Mouse (Mus musculus): ENCODE data around the gene Nutf2. TPM values are rescaled to one million over a fixed set of nuclear protein-coding genes. Genes with fewer than 3 reads are reported as not detected.
"Not testable (repeated sequence)": the region's sequence is repeated elsewhere in the genome, so short reads cannot be mapped to it uniquely, and the experiment has no call there.

Gene Nutf2
- total RNA-seq (2022): 10 to 100 TPM; 19.8 to 39.6 (median 23.2) TPM

GRCm38 (mm10) chr8:105860143-105860981 lies at the start of gene Nutf2:
Nutf2 (plus strand) TSS chr8:105860580.
- peak; percentile 78 to 96 for DNase-seq (ENCODE audit: low spot score in 2 of 2)

GRCm38 (mm10) chr8:105811061-105811460 lies 49.3 kb upstream of the Nutf2 start:
- DNase-seq (ENCODE audit: low spot score in 2 of 2): no peak

- DNase-seq (ENCODE audit: low spot score in 2 of 2): no peak
Measured at GRCm38 (mm10) chr8:105811543-105811942, 48.8 kb upstream of the Nutf2 start.

GRCm38 (mm10) chr8:105812511-105812910 lies 47.9 kb upstream of the Nutf2 start:
- DNase-seq (ENCODE audit: low spot score in 2 of 2): no peak

GRCm38 (mm10) chr8:105813241-105813640 lies 47.1 kb upstream of the Nutf2 start:
- DNase-seq (ENCODE audit: low spot score in 2 of 2): no peak

GRCm38 (mm10) chr8:105819659-105820058 lies 40.7 kb upstream of the Nutf2 start:
- DNase-seq (ENCODE audit: low spot score in 2 of 2): no peak

GRCm38 (mm10) chr8:105820925-105821324 lies 39.5 kb upstream of the Nutf2 start:
- DNase-seq (ENCODE audit: low spot score in 2 of 2): no peak

GRCm38 (mm10) chr8:105825506-105825905 lies 34.9 kb upstream of the Nutf2 start:
- no peak for DNase-seq (ENCODE audit: low spot score in 2 of 2)

- no peak for DNase-seq (ENCODE audit: low spot score in 2 of 2)
Measured at GRCm38 (mm10) chr8:105826379-105826778, 34.0 kb upstream of the Nutf2 start.

GRCm38 (mm10) chr8:105826861-105827848 lies 33.2 kb upstream of the Nutf2 start, which contains the start of the genes Ranbp10 and Tsnaxip1:
Ranbp10 (minus strand) TSS chr8:105827350.
Tsnaxip1 (plus strand) TSS chr8:105827731.
- DNase-seq (ENCODE audit: low spot score in 2 of 2): peak; percentile 92 to 99

GRCm38 (mm10) chr8:105833740-105834139 lies 26.6 kb upstream of the Nutf2 start:
- not testable (repeated sequence) for DNase-seq (ENCODE audit: low spot score in 2 of 2)

GRCm38 (mm10) chr8:105835318-105835717 lies 25.1 kb upstream of the Nutf2 start:
- DNase-seq (ENCODE audit: low spot score in 2 of 2): peak in 1 of 2 experiments; percentile 50

- DNase-seq (ENCODE audit: low spot score in 2 of 2): no peak
Measured at GRCm38 (mm10) chr8:105836991-105837390, 23.4 kb upstream of the Nutf2 start.

- DNase-seq (ENCODE audit: low spot score in 2 of 2): no peak
Measured at GRCm38 (mm10) chr8:105839209-105839608, 21.2 kb upstream of the Nutf2 start.

GRCm38 (mm10) chr8:105846678-105847077 lies 13.7 kb upstream of the Nutf2 start:
- no peak for DNase-seq (ENCODE audit: low spot score in 2 of 2)

- no peak for DNase-seq (ENCODE audit: low spot score in 2 of 2)
Measured at GRCm38 (mm10) chr8:105850014-105850413, 10.4 kb upstream of the Nutf2 start.

- DNase-seq (ENCODE audit: low spot score in 2 of 2): no peak
Measured at GRCm38 (mm10) chr8:105850611-105851010, 9.8 kb upstream of the Nutf2 start.

- peak; percentile 75 to 83 for DNase-seq (ENCODE audit: low spot score in 2 of 2)
Measured at GRCm38 (mm10) chr8:105851651-105852143, 8.7 kb upstream of the Nutf2 start.

- no peak for DNase-seq (ENCODE audit: low spot score in 2 of 2)
Measured at GRCm38 (mm10) chr8:105852146-105852729, 8.1 kb upstream of the Nutf2 start.

- no peak for DNase-seq (ENCODE audit: low spot score in 2 of 2)
Measured at GRCm38 (mm10) chr8:105853178-105853577, 7.2 kb upstream of the Nutf2 start, which contains the start of gene Cenpt. Cenpt (minus strand) TSS chr8:105853278.

- no peak for DNase-seq (ENCODE audit: low spot score in 2 of 2)
Measured at GRCm38 (mm10) chr8:105854303-105854702, 6.1 kb upstream of the Nutf2 start.

Data from left cerebral cortex, adult 8-10 months (tissue).